Mouse (Mus musculus) midbrain, postnatal 0 days (tissue): ENCODE results near the gene Gzmk. TPM values are rescaled to one million over a fixed set of nuclear protein-coding genes. Genes with fewer than 3 reads are reported as not detected.
A peak's percentile ranks its signal among the peaks of the same experiment; 100 is the strongest.

Experiments
- ATAC-seq: fragments of 200-750 bp; cut with Nextera tagmentation; 2 replicates; pipeline ENCODE4 v1.8.0; 2017; ENCODE audit warnings: moderate number of reproducible peaks, mild to moderate bottlenecking, moderate TSS enrichment, moderate library complexity; ENCODE audit not compliant: low FRiP score
- DNase-seq: peaks from one replicate; pipeline ENCODE4 v3.0.0-alpha.2; 2015; ENCODE audit warnings: low spot score
- H3K27ac ChIP-seq: fragments of 300-500 bp; sonication (generic); 2 replicates; pipeline ENCODE4 v1.5.1; 2014; ENCODE audit warnings: low read depth, mild to moderate bottlenecking, low read length, mixed read lengths
- H3K27me3 ChIP-seq: fragments of 300-500 bp; sonication (generic); 2 replicates; pipeline ENCODE4 v1.6.1; 2014; ENCODE audit warnings: low read length, control low read depth, mixed read lengths; ENCODE audit not compliant: insufficient read depth
- H3K36me3 ChIP-seq: fragments of 300-500 bp; sonication (generic); 2 replicates; pipeline ENCODE4 v1.6.1; 2014; ENCODE audit warnings: low read length, control low read depth, mixed read lengths; ENCODE audit not compliant: insufficient read depth
- H3K4me1 ChIP-seq: fragments of 300-500 bp; sonication (generic); 2 replicates; pipeline ENCODE4 v1.6.1; 2014; ENCODE audit warnings: mild to moderate bottlenecking, control low read depth, antibody characterized with exemption, low read length, mixed read lengths; ENCODE audit not compliant: insufficient read depth
- H3K4me2 ChIP-seq: fragments of 300-500 bp; sonication (generic); 2 replicates; pipeline ENCODE4 v1.6.1; 2014; ENCODE audit warnings: low read depth, mild to moderate bottlenecking, low read length, mixed read lengths; ENCODE audit not compliant: poor library complexity, severe bottlenecking
- H3K4me3 ChIP-seq: fragments of 300-500 bp; sonication (generic); 2 replicates; pipeline ENCODE4 v1.5.1; 2014; ENCODE audit warnings: low read depth, mild to moderate bottlenecking, low read length, moderate library complexity
- H3K9ac ChIP-seq: fragments of 300-500 bp; sonication (generic); replicated peaks from 2 replicates; pipeline ENCODE4 v1.6.1; 2014; ENCODE audit warnings: mild to moderate bottlenecking, low read length, moderate library complexity, mixed read lengths; ENCODE audit not compliant: poor library complexity, severe bottlenecking
- H3K9me3 ChIP-seq: fragments of 300-500 bp; sonication (generic); 2 replicates; pipeline ENCODE4 v1.6.1; 2016; ENCODE audit warnings: low read length, control low read depth
- CTCF ChIP-seq: IDR thresholded peaks from 2 replicates; pipeline ENCODE4 v1.5.1; 2016; ENCODE audit warnings: antibody characterized with exemption, mild to moderate bottlenecking
- WGBS: fragments of 180-500 bp; shearing (Covaris S2); extraction: QIAGEN DNeasy Blood & Tissue Kit; methylation state at CpG from one replicate; pipeline ENCODE4 v1.1.7; 2014; 5-methylcytosine and 5-hydroxymethylcytosine counted together
- polyA plus RNA-seq: library from polyadenylated mRNA; unstranded; fragments of >200 nt; fragmentation: Nextera tagmentation; extraction: Ambion mirVana; gene quantifications from 2 replicates; pipeline ENCODE4 v1.2.1, GENCODE M21; 2015
- total RNA-seq: library from RNA; depleted of rRNA; stranded (reverse); fragments of >200 nt; gene quantifications from 2 replicates; pipeline ENCODE4 v1.2.3, GENCODE M21; 2014; rRNA removed

Gzmk gene
- total RNA-seq (not detected in 2 replicates), polyA plus RNA-seq (0.17 TPM in 1 of 2 replicates, not detected in the other)

DNA sequence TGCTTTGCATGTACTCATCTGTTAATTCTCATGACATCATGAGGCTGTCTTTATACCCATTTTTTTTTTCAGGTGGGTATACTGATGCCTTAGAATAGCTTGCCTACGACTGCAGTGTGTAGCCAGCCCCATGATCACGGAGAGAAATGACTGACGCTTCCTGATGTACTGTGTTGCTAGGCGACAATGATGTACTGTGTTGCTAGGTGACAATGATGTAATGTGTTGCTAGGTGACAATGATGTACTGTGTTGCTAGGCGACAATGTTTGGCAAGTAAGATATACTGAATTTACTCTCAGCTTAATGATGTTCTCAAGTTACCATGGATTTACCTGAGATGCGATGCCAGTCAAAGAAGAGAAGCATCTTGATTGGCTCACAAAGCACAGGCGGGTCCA, at the start of gene Gzmk:
TSS of gene Gzmk (minus strand) at position 98 of the 400 bp plus-strand sequence.
- DNase-seq (peak; percentile 89), ATAC-seq (peak; percentile 94)
- H3K4me2 ChIP-seq = no peak within 1 kb of the TSS
- no peaks in the 10 kb centered on the region for H3K27me3 ChIP-seq
- no peak within 1 kb of the TSS for H3K4me3 ChIP-seq
- H3K36me3 ChIP-seq = no peaks in the 10 kb centered on the region
- H3K4me1 ChIP-seq = no peaks in the 10 kb centered on the region
- WGBS = 33% methylated on average over 7 of the region's 7 CpGs
- TF ChIP-seq CTCF = no peak
- no peak within 1 kb of the TSS for H3K9ac ChIP-seq
- H3K9me3 ChIP-seq = no peaks in the 10 kb centered on the region
- 0 out of 2 replicates have a peak within 1 kb of the TSS, but pooled peaks have one; percentile 2 for H3K27ac ChIP-seq

DNA sequence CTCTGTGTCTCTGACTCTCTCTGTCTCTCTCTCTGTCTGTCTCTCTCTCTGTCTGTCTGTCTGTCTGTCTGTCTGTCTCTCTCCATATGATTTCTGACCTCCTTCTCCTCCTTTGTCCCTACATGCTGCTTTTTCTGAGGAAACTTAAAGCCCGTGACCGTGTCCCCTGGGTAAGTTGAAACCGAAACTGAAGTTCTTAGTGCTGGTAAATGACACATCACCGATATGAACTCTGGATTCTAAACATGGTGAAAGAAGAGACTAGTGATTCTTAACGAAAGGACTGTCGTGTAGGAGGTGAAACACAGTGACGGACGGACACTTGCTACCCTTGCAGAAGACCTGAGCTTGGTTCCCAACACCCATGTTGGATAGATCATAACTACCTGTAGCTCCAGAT, 45.5 kb upstream of the Gzmk start:
- H3K27ac ChIP-seq = no peak overlapping the region
- H3K4me1 ChIP-seq = no peaks in the 10 kb centered on the region
- no peak overlapping the region for H3K9ac ChIP-seq
- no peak overlapping the region for H3K4me3 ChIP-seq
- ATAC-seq (no peak), DNase-seq (no peak)
- H3K27me3 ChIP-seq = no peaks in the 10 kb centered on the region
- H3K36me3 ChIP-seq = no peaks in the 10 kb centered on the region
- WGBS = 96% methylated on average over 8 of the region's 8 CpGs
- no peak for TF ChIP-seq CTCF
- H3K9me3 ChIP-seq = no peaks in the 10 kb centered on the region
- H3K4me2 ChIP-seq = no peak overlapping the region

DNA sequence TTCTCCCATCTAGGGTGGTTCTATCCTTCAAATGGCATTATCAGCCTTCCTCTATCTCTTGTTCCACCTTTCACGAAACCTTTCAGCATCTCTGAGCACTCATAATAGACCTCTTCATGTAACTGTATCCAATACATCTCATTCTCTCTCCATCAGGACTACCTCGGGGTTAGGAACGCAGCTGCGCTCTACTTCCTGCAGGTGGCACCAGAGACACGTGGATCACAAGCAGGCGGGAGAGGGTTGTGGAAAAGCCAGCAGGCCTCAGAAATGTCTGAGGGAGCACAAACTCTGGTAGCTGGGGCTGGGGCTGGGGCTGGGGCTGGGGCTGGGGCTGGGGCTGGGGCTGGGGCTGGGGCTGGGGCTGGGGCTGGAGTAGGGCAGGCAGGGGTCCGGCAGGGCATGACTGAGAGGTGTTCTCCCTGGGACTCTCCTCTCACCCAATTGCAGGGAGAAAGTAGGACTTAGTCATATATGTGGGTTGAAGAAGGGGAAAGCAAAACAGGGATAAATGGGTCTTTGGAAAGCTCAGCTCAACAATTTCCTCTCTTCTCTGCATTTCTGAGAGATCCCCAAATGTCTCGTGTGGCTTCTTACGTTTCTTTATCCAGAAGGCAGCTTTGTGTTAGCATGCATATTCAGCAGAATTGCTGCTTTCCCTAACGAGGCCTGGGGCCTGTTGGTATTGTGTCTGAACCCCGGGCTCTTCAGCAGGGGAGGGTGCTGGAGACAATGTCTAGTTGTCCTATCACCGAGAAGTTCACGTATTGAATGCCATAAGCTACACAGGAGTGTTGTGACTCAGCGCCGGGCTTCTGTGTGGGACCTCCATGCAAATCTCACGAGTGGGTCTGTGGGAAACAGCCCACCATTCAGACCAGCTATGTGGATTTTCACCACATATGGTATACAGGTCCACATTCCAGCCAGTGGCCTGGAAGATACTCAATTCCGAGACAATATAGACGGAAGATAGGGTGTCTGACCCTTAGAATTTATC, 44.4 kb upstream of the Gzmk start:
- Histone ChIP-seq H3K27me3 (no peaks in the 10 kb centered on the region), H3K4me3 (no peak overlapping the region), H3K36me3 (no peaks in the 10 kb centered on the region), H3K9ac (no peak overlapping the region), H3K27ac (no peak overlapping the region), H3K4me1 (no peaks in the 10 kb centered on the region), H3K9me3 (no peaks in the 10 kb centered on the region), H3K4me2 (no peak overlapping the region)
- ATAC-seq = peak; percentile 84
- TF ChIP-seq CTCF = peak; percentile 96
- 43% methylated on average over 18 of the region's 18 CpGs for WGBS
- peak; percentile 87 for DNase-seq

DNA sequence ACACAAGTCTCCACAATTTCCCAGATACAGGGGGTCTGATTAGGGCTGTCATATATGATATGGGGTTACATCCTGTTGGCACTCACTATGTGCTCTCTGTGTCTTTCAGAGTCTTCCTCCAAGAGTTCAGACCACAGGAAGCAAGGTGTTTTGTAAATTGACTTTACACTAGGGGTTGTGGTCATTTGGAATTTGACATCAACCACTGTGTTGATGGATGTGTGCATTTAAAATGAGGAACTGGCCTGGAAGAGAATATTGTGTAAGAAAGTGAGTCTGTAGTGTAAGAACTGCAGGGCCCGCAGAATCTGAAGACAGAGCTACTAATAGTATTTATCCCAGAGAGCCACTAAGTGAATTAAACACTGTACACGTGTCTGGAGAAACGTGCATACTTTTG, 41.5 kb upstream of the Gzmk start:
- Histone ChIP-seq H3K9ac (no peak overlapping the region), H3K9me3 (no peaks in the 10 kb centered on the region), H3K27ac (no peak overlapping the region), H3K36me3 (no peaks in the 10 kb centered on the region), H3K4me2 (no peak overlapping the region), H3K27me3 (no peaks in the 10 kb centered on the region), H3K4me1 (no peaks in the 10 kb centered on the region; the same call in 1 of the 2 replicates), H3K4me3 (no peak overlapping the region)
- TF ChIP-seq CTCF = no peak
- 96% methylated on average over 3 of the region's 3 CpGs for WGBS
- ATAC-seq = no peak
- no peak for DNase-seq

DNA sequence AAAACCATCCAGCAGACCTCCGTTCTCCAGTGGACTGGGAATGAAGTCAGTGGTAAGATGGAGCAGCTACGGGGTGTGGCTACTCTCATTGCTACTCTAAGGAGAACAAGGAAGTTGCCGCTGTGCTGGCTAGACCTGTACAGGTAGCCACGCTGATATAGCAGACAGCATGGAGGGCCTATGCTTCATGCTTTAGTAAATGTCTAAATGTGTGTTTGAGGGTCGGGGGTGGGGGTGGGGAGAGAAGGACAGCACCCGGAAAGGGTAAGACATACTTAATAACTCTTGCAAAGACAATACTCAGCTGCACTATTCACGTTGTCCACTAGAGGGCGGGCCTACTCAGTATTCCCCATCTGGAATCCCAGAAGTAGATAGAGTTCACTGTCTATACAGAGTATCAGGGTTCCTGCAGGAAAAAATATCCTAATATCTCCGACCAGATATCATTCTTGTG, 40.8 kb upstream of the Gzmk start:
- ATAC-seq = 0 out of 2 replicates have a peak, but pooled peaks have one; percentile 50
- Histone ChIP-seq H3K9ac (no peak overlapping the region), H3K9me3 (no peaks in the 10 kb centered on the region), H3K27ac (no peak overlapping the region), H3K4me1 (no peaks in the 10 kb centered on the region; the same call in 1 of the 2 replicates), H3K4me2 (no peak overlapping the region), H3K36me3 (no peaks in the 10 kb centered on the region), H3K4me3 (no peak overlapping the region), H3K27me3 (no peaks in the 10 kb centered on the region)
- WGBS = 26% methylated on average over 9 of the region's 9 CpGs
- DNase-seq = peak; percentile 82
- peak; percentile 93 for TF ChIP-seq CTCF

DNA sequence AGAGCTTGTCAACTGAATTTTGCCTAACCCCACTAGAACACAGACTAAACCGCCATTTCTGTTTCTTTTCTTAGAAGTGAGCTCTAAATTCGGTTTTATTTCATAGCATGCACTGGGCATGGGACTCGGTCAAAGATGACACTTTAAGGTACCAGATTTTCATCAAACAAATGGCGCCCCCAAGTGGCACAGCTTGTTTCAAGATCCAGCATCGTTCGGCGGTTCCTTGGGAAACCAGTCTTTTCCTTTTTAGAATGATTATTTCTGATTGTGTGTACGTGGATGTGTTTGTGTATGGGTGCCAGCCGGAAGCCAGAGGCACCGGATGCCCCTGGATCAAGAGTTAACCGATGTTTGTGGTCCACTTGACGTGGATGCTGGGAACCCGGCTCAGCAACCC, 39.5 kb upstream of the Gzmk start:
- peak; percentile 78 for TF ChIP-seq CTCF
- no peak overlapping the region for H3K4me3 ChIP-seq
- H3K27ac ChIP-seq = no peak overlapping the region
- peak; percentile 81 for DNase-seq
- no peak for ATAC-seq
- H3K4me1 ChIP-seq = no peaks in the 10 kb centered on the region; the same call in 1 of the 2 replicates
- no peak overlapping the region for H3K4me2 ChIP-seq
- H3K27me3 ChIP-seq = no peaks in the 10 kb centered on the region
- no peak overlapping the region for H3K9ac ChIP-seq
- WGBS = 26% methylated on average over 13 of the region's 13 CpGs
- no peaks in the 10 kb centered on the region for H3K36me3 ChIP-seq
- no peaks in the 10 kb centered on the region for H3K9me3 ChIP-seq
